Mouse (Mus musculus): ENCODE data around the gene Erf.
A peak's percentile ranks its signal among the peaks of the same experiment; 100 is the strongest.

The Erf gene

DNA sequence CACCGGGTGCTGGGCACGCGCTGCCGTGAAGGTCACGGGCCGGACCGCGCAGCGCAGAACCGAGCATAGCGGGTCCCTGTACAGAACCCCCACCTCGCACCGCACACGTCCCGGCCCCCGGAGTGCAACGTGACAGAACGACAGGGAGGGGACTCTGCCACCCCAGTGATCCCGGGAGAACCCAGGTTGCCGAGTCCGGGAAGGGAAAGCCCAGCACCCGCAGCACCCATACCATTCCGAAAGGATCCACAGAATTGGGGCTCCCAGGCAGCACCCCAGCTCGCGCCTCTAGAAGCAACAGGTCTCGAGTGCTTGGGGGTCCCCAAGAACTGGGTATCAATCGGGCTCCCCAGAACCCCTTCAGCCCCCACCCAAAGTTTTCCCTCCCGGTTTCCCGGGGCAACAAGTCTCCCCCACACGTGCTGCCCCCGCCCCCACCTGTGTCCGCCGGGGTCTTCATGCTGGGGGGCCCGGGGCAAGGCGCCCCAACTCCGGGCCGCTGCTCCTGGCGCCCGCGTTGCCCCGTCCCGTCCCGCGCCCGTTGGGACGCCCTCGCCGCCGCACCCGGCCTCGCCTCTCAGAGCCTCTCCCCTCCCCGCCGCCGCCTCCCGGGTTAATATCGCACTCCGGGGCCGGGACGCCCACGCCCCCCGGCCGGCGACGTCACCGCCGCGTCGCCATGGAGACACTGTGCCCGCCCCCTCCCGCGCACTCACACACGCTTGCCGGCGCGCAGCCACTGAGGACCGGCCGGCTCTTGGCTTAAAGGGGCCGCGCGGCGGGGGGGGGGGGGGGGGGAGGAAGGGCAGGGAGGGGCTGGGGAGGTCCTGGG lies at the start of gene Erf:
TSS of gene Erf (minus strand) at position 621 of the 832 bp plus-strand sequence.
- TF ChIP-seq GATA4 (IDR thresholded peaks at IDR 0.05; ENCODE audit: insufficient replicate concordance, low read length) = peak; percentile 10; the same call in 1 of the 2 replicates

DNA sequence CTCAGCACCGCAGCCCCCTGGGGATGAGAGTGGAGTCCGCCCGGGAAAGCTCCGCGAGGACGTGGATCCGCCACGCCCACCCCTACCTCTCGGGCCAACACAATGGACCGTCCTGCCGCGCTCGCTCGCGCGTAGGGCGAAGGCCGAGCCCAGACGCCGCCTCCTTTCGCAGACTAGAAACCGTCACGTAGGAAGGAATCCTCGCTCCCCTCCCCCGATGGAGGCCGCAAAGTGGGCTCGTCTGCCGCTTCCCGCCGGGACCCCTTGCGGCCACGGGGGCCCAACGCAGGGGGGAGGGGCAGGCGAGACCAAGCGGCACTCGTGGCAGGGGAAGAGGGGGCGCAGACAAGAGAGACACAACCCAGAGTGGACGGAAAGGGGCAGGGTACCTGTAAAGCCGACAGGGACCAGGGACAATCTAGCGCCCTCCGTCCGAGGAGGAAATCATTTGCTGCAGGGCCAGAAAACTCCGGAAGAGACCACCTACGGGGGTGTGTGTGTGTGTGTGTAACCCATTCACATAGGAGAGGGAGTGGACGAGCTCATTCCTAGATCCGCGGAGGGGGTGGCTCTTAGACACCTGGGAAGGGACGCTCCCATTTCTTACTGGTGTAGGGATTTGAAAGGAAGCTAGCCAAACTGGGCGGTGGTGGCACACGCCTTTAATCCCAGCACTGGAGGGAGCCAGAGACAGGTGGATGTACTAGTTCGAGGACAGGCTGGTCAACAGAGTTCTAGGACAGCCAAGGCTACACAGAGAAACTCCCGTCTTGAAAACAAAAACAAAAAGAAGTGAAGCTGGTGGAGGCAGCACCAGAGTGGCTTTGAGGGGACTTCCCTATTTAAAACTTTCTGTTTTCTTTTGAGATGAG lies 47.1 kb upstream of the Erf start, which contains the start of gene Pafah1b3:
TSS of gene Pafah1b3 (minus strand) at position 533 of the 872 bp plus-strand sequence.
- no peak for TF ChIP-seq GATA4 (IDR thresholded peaks at IDR 0.05; ENCODE audit: insufficient replicate concordance, low read length)

DNA sequence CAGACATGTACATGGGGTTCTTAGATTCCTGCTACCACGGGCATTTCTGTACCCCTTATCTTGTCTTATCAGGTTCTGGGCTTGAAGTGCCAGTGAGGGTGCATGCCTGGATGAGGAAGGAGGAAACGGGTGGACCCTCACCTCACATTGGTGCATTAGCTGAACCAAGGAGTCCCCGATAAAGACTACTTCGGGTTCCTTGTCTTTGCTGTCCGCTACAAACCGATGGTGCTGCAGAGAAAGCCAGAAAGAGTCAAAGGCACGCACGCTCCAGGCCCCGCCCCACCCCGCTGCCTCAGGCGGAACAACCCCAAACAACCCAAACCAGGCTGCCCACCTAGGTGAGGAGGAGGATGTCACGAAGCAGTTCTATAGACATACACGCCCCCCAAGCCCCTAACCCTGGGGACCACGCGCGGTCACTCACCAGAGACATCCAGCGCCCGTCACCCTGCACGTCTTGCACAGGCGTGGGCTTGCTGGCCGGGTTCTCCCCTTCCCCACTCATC lies 46.4 kb upstream of the Erf start:
- no peak; the same call in 1 of the 2 replicates for TF ChIP-seq GATA4 (IDR thresholded peaks at IDR 0.05; ENCODE audit: insufficient replicate concordance, low read length)

DNA sequence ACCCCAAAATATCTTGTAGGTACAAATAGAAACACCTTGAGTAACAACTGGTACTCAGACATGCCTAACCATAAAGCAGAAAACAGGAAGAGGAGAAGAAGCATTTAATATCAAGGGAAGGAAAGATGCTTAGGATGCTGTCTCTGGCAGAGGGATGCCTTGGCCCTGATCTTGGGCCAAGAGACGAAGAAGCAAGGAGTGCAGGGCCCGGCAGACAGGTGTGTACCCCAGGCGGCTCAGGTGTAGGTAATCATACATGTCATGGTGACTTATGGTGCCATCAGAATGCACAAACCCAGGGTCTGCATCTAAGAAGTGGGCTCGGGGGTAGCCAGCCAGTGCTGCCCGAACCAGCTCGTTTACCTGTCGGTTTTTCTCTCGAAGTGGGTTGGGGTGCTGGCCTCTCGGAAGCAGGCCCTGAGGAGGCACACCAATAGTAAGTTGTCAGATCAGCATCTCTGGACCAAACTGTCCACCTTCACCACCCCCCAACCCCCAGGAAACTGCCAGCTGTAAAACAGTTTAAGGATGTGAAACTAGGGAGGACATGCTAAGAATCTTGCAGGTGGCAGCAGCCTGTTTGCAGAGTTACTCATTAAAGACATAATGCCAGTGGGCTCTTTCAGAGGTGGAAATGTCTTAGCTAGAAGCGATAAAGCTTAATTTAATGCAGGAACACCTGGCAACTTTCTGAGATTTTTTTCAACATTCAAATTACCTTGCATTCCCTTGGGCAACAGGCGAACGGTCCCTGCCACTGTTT lies 44.6 kb upstream of the Erf start:
- no peak for TF ChIP-seq GATA4 (IDR thresholded peaks at IDR 0.05; ENCODE audit: insufficient replicate concordance, low read length)

DNA sequence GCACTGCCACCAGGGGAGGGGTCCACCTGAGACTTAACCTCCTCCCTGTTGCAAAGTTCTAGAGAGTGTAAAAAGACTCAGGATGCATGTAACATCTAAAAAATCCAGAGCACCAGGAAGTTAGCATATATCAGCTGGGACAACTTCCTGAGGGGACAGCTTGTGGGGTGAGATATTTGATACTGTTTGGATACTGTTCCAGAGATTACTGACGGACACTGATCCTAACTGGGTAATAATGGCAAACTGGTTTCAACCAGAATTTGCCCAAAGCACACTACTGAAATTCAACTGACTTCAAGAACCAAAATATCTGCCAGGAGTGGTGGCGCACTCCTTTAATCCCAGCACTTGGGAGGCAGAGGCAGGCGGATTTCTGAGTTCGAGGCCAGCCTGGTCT lies 43.9 kb upstream of the Erf start:
- no peak for TF ChIP-seq GATA4 (IDR thresholded peaks at IDR 0.05; ENCODE audit: insufficient replicate concordance, low read length)

DNA sequence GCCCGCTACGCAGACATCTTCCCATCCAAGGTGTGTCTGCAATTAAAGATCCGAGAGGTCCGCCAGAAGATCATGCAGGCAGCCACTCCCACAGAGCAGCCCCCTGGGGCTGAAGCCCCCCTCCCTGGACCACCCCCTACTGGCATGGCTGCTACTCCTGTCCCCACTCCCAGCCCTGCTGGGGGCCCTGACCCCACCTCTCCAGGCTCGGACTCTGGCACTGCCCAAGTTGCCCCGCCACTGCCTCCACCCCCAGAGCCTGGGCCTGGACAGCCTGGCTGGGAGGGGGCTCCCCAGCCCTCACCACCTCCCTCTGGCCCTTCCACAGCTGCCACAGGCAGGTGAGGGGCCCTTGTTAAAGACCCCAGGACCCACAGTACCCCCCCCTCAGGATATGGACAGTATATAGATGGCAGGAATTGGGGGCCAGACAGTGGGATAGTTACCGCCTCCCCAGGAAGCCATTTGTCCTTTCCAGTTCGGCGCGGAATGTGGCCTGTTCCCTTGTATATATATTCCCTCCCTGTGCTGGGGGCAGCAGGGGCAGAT lies 42.7 kb upstream of the Erf start:
- TF ChIP-seq GATA4 (IDR thresholded peaks at IDR 0.05; ENCODE audit: insufficient replicate concordance, low read length) = no peak

DNA sequence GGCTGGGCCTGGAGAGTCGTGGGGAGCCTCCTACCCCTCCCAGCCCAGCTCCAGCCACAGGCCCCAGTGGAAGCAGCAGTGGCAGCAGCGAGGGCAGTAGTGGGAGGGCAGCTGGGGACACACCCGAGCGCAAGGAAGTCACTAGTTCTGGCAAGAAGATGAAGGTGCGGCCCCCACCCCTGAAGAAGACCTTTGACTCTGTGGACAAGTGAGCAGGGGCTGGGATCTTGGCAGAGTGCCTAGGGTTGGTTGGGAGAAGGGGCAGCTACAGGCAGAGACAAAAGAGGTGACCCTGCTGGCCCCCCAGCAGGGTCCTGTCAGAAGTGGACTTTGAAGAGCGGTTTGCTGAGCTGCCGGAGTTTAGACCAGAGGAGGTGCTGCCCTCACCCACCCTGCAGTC lies 41.5 kb upstream of the Erf start:
- TF ChIP-seq GATA4 (IDR thresholded peaks at IDR 0.05; ENCODE audit: insufficient replicate concordance, low read length) = no peak

DNA sequence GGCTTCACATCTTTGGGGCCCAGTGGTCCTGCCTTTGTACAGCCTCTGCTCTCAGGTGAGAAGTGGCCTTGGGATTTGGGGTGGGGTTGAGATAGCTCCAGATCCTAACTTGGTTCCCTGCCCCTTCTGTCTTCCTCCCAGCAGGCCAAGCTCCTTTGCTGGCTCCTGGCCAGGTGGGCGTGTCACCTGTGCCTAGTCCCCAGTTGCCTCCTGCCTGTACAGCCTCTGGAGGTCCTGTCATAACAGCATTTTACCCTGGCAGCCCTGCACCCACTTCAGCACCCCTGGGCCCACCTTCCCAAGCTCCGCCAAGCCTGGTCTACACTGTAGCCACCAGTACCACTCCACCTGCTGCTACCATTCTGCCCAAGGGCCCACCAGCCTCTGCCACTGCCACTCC lies 40.4 kb upstream of the Erf start:
- no peak for TF ChIP-seq GATA4 (IDR thresholded peaks at IDR 0.05; ENCODE audit: insufficient replicate concordance, low read length)

DNA sequence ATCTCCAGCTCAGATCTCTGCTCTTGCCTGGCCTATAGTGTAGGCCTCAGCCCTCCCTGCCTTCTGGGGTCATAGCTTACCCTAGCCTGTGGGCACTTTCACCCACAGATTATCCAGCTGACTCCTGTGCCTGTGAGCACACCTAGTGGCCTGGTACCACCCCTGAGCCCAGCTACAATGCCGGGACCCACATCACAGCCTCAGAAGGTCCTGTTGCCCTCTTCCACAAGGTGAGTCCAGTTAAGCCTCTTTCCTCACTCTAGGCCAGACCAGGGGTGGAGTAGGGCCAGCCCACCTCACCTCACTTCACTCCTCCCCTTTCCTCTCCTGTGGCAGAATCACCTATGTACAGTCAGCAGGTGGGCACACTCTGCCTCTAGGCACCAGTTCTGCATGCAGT lies 39.9 kb upstream of the Erf start:
- no peak for TF ChIP-seq GATA4 (IDR thresholded peaks at IDR 0.05; ENCODE audit: insufficient replicate concordance, low read length)

DNA sequence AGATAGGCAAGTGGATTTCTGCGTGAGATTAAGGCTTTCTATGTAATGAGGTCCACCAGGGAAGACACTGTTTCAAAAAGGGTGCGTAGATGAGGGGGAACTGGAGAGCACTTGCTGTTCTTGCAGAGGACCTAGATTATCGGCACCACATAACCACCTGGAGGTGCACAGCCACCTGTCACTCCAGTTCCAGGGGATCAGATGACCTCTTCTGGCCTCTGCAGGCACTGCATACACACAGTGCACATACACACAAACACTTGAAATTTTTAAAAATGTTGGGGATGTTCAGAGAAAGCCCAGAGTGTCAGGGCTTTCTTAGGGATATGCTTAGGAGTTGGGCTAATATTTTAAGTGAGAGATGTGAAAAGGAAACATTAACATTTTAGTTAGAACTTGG lies 39.4 kb upstream of the Erf start:
- TF ChIP-seq GATA4 (IDR thresholded peaks at IDR 0.05; ENCODE audit: insufficient replicate concordance, low read length) = no peak

DNA sequence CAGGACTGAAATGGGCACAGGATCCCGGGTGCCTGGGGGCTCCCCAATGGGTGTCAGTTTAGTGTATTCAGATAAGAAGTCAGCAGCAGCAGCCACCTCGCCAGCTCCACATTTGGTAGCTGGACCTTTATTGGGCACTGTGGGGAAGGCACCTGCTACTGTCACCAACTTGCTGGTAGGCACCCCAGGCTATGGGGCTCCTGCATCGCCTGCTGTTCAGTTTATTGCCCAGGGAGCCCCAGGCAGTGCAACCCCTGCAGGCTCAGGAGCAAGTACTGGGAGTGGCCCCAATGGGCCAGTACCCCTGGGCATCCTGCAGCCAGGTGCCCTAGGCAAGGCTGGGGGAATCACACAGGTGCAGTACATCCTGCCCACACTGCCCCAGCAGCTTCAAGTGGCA lies 38.2 kb upstream of the Erf start:
- no peak for TF ChIP-seq GATA4 (IDR thresholded peaks at IDR 0.05; ENCODE audit: insufficient replicate concordance, low read length)

DNA sequence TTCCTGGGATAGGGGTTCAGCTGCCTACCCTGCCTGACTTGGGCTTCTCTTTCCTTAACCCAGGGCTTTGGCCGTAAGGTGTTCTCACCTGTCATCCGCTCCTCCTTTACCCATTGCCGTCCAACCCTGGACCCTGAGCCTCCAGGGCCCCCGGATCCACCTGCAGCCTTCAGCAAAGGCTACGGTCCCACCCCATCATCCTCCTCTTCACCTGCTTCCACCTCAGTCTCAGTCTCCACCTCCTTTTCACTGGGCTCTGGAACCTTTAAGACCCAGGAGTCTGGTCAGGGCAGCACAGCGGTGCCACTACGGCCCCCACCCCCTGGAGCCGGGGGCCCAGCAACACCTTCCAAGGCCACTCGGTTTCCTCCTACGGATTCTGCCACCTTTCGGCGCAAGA lies 37.5 kb upstream of the Erf start:
- no peak for TF ChIP-seq GATA4 (IDR thresholded peaks at IDR 0.05; ENCODE audit: insufficient replicate concordance, low read length)

DNA sequence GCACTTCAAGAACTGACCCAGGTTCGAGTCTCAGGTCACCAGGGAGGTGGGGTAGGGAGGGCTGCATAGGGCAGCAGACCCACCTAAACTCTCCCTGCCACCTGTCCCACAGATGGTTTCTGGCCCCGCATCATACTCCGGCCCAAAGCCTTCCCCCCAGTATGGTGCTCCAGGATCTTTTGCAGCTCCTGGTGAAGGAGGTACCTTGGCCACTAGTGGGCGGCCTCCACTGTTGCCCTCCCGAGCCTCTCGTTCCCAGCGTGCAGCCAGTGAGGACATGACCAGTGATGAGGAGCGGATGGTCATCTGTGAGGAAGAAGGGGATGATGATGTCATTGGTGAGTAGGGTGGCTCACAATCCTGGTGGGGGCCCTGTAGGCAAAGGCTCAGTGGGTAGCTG lies 36.4 kb upstream of the Erf start:
- no peak for TF ChIP-seq GATA4 (IDR thresholded peaks at IDR 0.05; ENCODE audit: insufficient replicate concordance, low read length)

DNA sequence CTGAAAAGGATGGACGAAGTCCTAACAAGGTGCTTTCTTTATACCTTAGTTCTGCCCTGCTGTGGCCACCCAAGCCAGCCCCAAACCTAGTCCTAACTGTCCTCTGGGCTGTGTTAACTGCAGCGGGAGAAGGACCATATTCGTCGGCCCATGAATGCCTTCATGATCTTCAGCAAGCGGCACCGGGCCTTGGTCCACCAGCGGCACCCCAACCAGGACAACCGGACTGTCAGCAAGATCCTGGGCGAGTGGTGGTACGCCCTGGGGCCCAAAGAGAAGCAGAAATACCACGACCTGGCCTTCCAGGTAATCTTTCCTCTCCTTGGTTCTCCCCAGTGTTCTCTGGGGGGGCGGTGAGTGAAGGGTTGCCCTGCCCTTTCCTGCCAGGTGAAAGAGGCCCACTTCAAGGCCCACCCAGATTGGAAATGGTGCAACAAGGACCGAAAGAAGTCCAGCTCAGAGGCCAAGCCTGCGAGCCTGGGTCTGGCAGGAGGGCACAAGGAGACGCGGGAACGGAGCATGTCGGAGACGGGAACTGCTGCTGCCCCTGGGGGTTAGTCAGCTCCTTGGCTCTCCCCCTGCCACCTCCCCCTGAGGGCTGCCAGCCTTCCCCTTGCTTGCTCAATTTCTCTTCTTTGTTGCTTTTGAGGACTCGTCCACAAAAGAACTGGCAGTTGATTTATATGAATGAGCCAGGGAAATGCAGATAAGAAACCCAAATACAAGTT lies 35.1 kb upstream of the Erf start:
- no peak for TF ChIP-seq GATA4 (IDR thresholded peaks at IDR 0.05; ENCODE audit: insufficient replicate concordance, low read length)

Data from liver, adult (tissue).